Mouse (Mus musculus) small intestine, adult 10 weeks (tissue): ENCODE data around the gene Xpo6. TPM values are rescaled to one million over a fixed set of nuclear protein-coding genes. Genes with fewer than 3 reads are reported as not detected.

ENCODE experiments used
- polyA plus RNA-seq: library from polyadenylated mRNA; stranded (reverse); fragments of 350-450 nt; fragmentation: Illumina TruSeq; extraction: RNeasy Lipid Tissue Mini Kit (QIAGEN cat#74804); gene quantifications from one replicate; pipeline ENCODE4 v1.2.3, GENCODE M21; 2014; ENCODE audit warnings: low replicate concordance

Gene Xpo6
- polyA plus RNA-seq, result 20.2 TPM

DNA sequence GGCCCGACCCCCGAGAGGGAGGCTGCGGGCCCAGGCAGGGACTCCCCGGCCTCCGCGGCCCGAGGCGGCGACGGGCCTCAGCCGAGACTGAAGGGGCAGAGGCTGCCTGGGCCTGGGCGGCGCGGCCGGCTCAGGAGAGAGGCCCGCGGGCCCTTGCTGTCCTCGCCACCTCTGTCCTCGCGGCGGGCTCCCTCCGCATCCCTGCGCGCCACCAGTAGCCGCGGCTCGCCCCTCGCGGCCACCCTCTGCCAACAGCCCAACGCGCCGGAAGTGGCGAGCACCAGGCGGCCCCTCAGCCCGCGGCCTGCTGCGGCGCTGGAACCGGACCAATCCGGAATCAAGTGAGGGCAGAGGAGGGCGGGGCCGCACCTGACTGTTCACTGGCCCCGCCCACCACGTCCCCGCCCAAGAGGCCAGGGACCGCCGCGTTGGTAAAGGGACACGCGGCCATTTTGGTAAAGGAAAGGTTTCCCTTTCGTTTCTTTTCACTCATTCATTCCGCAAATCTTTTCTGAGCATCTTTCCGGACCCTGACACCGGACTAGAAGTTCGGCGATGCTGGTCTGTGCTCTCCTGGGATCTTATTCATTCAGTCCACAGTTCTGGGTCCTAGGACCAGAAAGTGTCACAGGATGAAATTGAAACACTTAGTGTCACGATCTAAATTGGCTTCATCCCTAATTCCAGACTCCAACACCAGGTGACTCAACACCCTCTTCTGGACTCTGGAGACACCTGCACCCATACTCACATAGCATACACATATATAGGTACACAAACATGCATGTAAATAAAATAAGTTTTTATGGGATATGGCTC lies at the start of gene Xpo6:
Xpo6 (minus strand) TSS at position 324 of the 819 bp plus-strand sequence.

DNA sequence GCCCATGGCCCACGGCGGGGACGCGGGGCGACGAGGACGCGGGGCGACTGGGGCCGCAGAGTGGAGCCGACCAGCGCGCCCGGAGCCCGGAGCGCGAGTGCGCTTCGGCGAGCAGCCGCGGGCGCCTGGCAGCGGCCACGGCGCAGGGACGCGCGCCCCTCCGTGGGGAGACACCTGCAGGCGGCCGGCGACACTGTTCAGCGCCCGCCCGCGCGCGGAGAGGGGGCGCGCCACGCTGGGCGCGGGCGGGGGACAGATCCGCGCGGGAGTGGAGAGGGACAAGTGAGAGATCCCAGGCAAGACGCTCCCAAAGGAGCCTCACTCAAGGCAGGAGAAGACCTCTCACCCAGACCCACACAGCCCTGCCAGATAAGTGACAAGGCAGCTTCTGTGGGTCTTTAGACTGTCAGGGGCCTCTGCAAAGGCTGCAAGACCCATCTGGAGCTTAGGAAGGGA lies 118.0 kb downstream of the Xpo6 start, which contains the start of gene Gsg1l:
Gsg1l (minus strand) TSS at position 126 of the 456 bp plus-strand sequence.

Other genes starting within 250 kb of the Xpo6 start
- gene Gsg1l, start 118.1 kb downstream of the Xpo6 start, polyA plus RNA-seq, result not detected
- gene Sbk1, start 72.1 kb upstream of the Xpo6 start, polyA plus RNA-seq, result 4.1 TPM
- not detected for gene Lat, start 169.1 kb upstream of the Xpo6 start, polyA plus RNA-seq
- 4.0 TPM for gene Spns1, start 176.9 kb upstream of the Xpo6 start, polyA plus RNA-seq
- 8.7 TPM for gene Nfatc2ip, start 196.2 kb upstream of the Xpo6 start, polyA plus RNA-seq
- gene Cd19, start 214.4 kb upstream of the Xpo6 start, polyA plus RNA-seq, result 0.97 TPM
- 1.0 TPM for gene Rabep2, start 228.3 kb upstream of the Xpo6 start, polyA plus RNA-seq